Mouse (Mus musculus) liver, embryonic 14.5 days (tissue): ENCODE results near the gene Defb48. TPM values are rescaled to one million over a fixed set of nuclear protein-coding genes. Genes with fewer than 3 reads are reported as not detected.

Experiments
- ATAC-seq: fragments of 200-750 bp; cut with Nextera tagmentation; 2 replicates; pipeline ENCODE4 v1.8.0; 2017; ENCODE audit warnings: moderate number of reproducible peaks, mild to moderate bottlenecking, moderate library complexity; ENCODE audit not compliant: insufficient read depth
- DNase-seq, 3 experiments: peaks; one replicate each; pipeline ENCODE4 v3.0.0-alpha.2; 2012 to 2013; ENCODE audit warnings: low read depth in 3 of 3, low spot score in 3 of 3
- H3K27ac ChIP-seq: fragments of 300-500 bp; sonication (generic); 2 replicates; pipeline ENCODE4 v1.5.1; 2014; ENCODE audit warnings: moderate library complexity, mild to moderate bottlenecking, control low read depth, inconsistent platforms
- H3K27me3 ChIP-seq: fragments of 300-500 bp; sonication (generic); 2 replicates; pipeline ENCODE4 v1.6.1; 2014; ENCODE audit warnings: mild to moderate bottlenecking, low read length, moderate library complexity; ENCODE audit not compliant: control insufficient read depth, insufficient read depth
- H3K36me3 ChIP-seq: fragments of 300-500 bp; sonication (generic); replicated peaks from 2 replicates; pipeline ENCODE4 v1.6.1; 2014; ENCODE audit warnings: low read depth; ENCODE audit not compliant: control insufficient read depth, insufficient read depth
- H3K4me1 ChIP-seq, 2 experiments: fragments of 200-500 bp in 1 of 2; fragments of 300-500 bp in 1 of 2; sonication (generic) in 1 of 2; replicated peaks; 2 replicates each; pipeline ENCODE4 v1.6.1; 2012 to 2014; ENCODE audit warnings: antibody characterized with exemption in 1 of 2, inconsistent platforms in 1 of 2, low read length in 1 of 2; ENCODE audit not compliant: control insufficient read depth in 2 of 2, insufficient read depth in 2 of 2
- H3K4me2 ChIP-seq: fragments of 300-500 bp; sonication (generic); 2 replicates; pipeline ENCODE4 v1.6.1; 2014; ENCODE audit warnings: low read depth, mild to moderate bottlenecking, control low read depth, moderate library complexity
- H3K4me3 ChIP-seq, 2 experiments: fragments of 200-500 bp in 1 of 2; fragments of 300-500 bp in 1 of 2; sonication (generic) in 1 of 2; 2 replicates each; pipeline ENCODE4 v1.5.1; 2012 to 2014; ENCODE audit warnings: low read depth in 2 of 2, low read length in 2 of 2, mild to moderate bottlenecking in 2 of 2, control low read depth in 1 of 2, inconsistent platforms in 1 of 2, moderate library complexity in 1 of 2; ENCODE audit not compliant: insufficient read depth in 1 of 2
- H3K9ac ChIP-seq: fragments of 300-500 bp; sonication (generic); replicated peaks from 2 replicates; pipeline ENCODE4 v1.6.1; 2014; ENCODE audit warnings: mild to moderate bottlenecking, control low read depth, moderate library complexity
- H3K9me3 ChIP-seq: fragments of 300-500 bp; sonication (generic); 2 replicates; pipeline ENCODE4 v1.6.1; 2016; ENCODE audit warnings: low read length, mixed read lengths; ENCODE audit not compliant: control insufficient read depth
- CTCF ChIP-seq: IDR thresholded peaks from 2 replicates; pipeline ENCODE4 v1.5.1; 2016; ENCODE audit warnings: antibody characterized with exemption, low read depth, control low read depth
- EP300 ChIP-seq: IDR thresholded peaks from 2 replicates; pipeline ENCODE4 v1.6.1; 2016; ENCODE audit warnings: antibody characterized with exemption, low read depth
- WGBS: fragments of 180-500 bp; shearing (Covaris S2); extraction: QIAGEN DNeasy Blood & Tissue Kit; methylation state at CpG from one replicate; pipeline ENCODE4 v1.1.7; 2014; ENCODE audit not compliant: insufficient replicate concordance; 5-methylcytosine and 5-hydroxymethylcytosine counted together
- polyA plus RNA-seq, 2 experiments: library from polyadenylated mRNA; depleted of rRNA in 1 of 2; stranded (reverse) in 1 of 2; unstranded in 1 of 2; fragments of >200 nt; fragmentation: Nextera tagmentation in 1 of 2; extraction: Ambion mirVana in 1 of 2; gene quantifications; 2 replicates each; pipeline versions ENCODE4 v1.2.1 to v1.2.3; 2012 to 2014

The Defb48 gene
- not detected in 2 replicates for polyA plus RNA-seq (2012; rRNA removed)
- not detected in 2 replicates for polyA plus RNA-seq (2014; fragmentation: Nextera tagmentation; extraction: Ambion mirVana)

DNA sequence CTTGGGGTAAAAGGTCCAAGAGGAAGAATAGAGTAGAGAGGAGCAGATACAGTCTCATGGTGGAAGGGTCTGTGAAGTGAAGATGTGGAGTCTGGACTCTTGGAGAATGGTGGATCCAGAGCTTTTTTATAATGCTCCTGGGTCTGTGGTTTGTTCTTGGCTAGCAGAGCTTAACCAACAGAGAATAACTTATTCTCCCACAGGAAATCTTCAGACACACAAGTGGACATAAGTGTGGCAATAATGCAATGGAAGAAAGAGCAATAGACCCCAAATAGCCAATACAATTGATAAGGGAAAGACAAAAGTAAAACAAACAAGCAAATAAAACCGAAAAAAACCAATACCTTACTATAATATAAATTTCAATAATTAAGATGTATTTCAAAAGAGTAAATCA lies at the start of gene Defb48:
TSS of gene Defb48 (minus strand) at position 101 of the 400 bp plus-strand sequence.
- no peak for DNase-seq
- no peaks in the 10 kb centered on the region for H3K27me3 ChIP-seq
- no peak within 1 kb of the TSS for H3K4me2 ChIP-seq
- ATAC-seq = no peak
- H3K4me1 ChIP-seq = no peaks in the 10 kb centered on the region; a peak in 1 of 4 replicates
- no peaks in the 10 kb centered on the region for H3K36me3 ChIP-seq
- TF ChIP-seq EP300 (no peak), CTCF (no peak)
- H3K9ac ChIP-seq = no peak within 1 kb of the TSS
- H3K27ac ChIP-seq = no peak within 1 kb of the TSS
- WGBS = 26% methylated on average over 1 of the region's 1 CpGs
- H3K9me3 ChIP-seq = no peaks in the 10 kb centered on the region
- no peak within 1 kb of the TSS for H3K4me3 ChIP-seq

DNA sequence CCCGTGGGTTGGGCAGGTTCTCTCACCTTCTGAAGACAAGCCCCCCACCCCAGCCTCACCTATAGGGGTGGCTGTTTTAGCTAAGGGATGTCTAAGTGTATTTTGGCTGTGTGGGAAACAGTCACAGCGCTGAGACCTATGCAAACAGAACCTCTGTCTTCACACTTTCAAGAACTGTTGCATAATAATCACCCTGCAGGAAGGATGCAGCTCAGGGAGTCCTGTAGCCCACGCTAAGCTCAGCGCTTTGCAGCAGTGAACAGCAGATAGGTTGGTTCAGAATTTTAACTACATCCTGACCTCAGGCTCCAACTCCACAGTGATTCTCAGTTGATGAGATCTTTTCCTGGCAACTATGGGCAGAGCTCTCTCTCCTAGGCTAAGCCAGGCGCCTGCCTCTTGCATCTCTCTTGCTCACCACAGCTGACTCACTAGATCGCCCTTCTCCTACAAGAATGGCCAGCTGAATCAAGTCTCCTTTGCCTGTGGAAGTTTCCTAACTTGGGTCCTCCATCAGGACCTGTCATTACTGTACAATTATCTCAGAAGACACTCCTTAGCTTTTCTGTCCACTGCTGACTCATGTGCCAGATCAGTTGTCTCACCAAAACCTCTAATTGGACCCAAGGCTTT lies 36.3 kb upstream of the Defb48 start:
- DNase-seq (no peak), ATAC-seq (no peak)
- no peaks in the 10 kb centered on the region for H3K9me3 ChIP-seq
- H3K9ac ChIP-seq = no peak overlapping the region
- H3K27me3 ChIP-seq = no peaks in the 10 kb centered on the region; the same call in 1 of the 2 replicates
- no peak overlapping the region for H3K4me3 ChIP-seq
- H3K27ac ChIP-seq = no peak overlapping the region
- H3K4me2 ChIP-seq = no peak overlapping the region
- H3K36me3 ChIP-seq = no peaks in the 10 kb centered on the region
- no peak for TF ChIP-seq CTCF
- no peak for TF ChIP-seq EP300
- no peaks in the 10 kb centered on the region for H3K4me1 ChIP-seq
- 37% methylated on average over 6 of the region's 6 CpGs for WGBS

DNA sequence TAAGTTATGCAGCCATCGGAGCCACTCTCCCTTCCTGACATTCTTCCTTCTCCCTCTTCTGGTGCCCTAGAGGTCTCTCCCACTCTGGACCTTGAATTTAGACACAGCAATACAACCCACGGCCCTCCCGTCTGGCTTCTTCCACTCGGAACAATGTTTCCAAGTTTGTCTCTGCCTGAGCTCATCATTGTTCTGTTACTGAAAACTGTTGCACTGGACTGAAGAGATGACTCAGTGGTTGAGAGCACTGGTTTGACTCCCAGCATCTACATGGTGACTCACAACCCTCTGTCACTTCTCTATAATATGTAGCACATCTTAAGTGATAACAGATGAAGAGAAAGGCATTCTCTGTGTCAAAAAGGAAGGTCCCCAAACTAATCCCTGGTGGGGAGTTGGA lies 30.4 kb upstream of the Defb48 start:
- Histone ChIP-seq H3K9me3 (no peaks in the 10 kb centered on the region), H3K27me3 (no peaks in the 10 kb centered on the region; the same call in 1 of the 2 replicates), H3K4me2 (no peak overlapping the region), H3K4me1 (no peaks in the 10 kb centered on the region), H3K4me3 (no peak overlapping the region), H3K27ac (no peak overlapping the region), H3K36me3 (no peaks in the 10 kb centered on the region), H3K9ac (no peak overlapping the region)
- WGBS = 60% methylated on average over 4 of the region's 4 CpGs
- no peak for TF ChIP-seq EP300
- TF ChIP-seq CTCF = no peak
- ATAC-seq (no peak), DNase-seq (no peak)

DNA sequence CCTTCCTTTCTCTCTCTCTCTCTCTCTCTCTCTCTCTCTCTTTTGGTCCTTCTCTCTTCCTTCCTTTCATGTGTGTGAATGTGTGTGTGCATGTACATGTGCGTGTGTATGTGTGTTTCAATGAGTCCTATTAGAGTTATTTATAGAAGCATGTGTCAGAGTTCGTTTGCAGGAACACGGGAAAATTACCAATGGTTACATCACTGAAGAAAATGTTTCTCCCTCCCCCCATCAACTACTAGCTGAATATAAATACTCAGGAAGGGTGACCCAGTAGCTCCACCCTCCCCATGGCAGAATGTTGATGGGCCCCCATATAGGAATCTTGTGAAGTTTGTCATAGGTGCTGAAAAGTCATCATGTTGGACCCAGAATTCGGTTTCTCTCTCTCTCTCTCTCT lies 28.8 kb upstream of the Defb48 start:
- TF ChIP-seq EP300 = no peak
- TF ChIP-seq CTCF = no peak
- Histone ChIP-seq H3K4me1 (no peaks in the 10 kb centered on the region), H3K9ac (no peak overlapping the region), H3K27me3 (no peaks in the 10 kb centered on the region), H3K4me3 (no peak overlapping the region), H3K36me3 (no peaks in the 10 kb centered on the region), H3K9me3 (no peaks in the 10 kb centered on the region), H3K27ac (no peak overlapping the region), H3K4me2 (no peak overlapping the region)
- no peak for DNase-seq
- WGBS = 45% methylated on average over 4 of the region's 4 CpGs
- ATAC-seq = no peak

DNA sequence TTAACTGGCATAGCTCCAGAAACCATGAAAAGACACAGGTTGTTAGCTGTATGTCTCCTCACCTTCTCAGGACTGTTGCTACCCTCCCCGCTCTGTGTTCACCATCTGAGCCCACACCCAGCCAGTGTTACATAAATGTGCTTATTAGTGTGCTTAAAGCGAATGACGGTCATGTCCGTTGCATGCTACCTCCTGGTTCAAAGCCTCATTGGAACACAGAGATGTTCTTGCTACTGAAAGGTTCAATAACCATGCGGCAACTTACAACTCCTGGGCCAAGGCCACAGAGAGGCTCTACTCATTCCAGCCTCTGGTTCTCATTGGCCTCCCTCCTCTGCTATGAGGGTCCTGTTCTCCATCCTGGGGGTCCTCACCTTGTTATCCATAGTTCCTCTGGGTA lies 27.2 kb upstream of the Defb48 start, which contains the start of gene Defb43:
TSS of gene Defb43 (plus strand) at position 301 of the 400 bp plus-strand sequence.
- TF ChIP-seq CTCF = no peak
- Histone ChIP-seq H3K27me3 (no peaks in the 10 kb centered on the region), H3K4me2 (no peak within 1 kb of the TSS), H3K4me3 (no peak within 1 kb of the TSS), H3K27ac (no peak within 1 kb of the TSS), H3K9me3 (no peaks in the 10 kb centered on the region), H3K36me3 (no peaks in the 10 kb centered on the region), H3K9ac (no peak within 1 kb of the TSS), H3K4me1 (no peaks in the 10 kb centered on the region)
- no peak for ATAC-seq
- WGBS = 77% methylated on average over 5 of the region's 5 CpGs
- DNase-seq = no peak
